27 mouse cellular contexts compared by ENCODE assay signal in genomic region chr3:133605460-133605859, GRCm38 (mm10).
"Had no signal": no experiment of that assay in that cellular context is flagged by ENCODE, and none has a peak within 500 bp of the region (broad histone marks: within the 10 kb centered on the region; RNA-seq: fewer than 3 reads in every experiment).

No protein-coding gene starts in this region.

- H3K4me3 ChIP-seq: embryonic facial prominence, embryonic 10.5 days; embryonic facial prominence, embryonic 12.5 days; embryonic facial prominence, embryonic 13.5 days; embryonic facial prominence, embryonic 15.5 days; erythroblast, embryonic 14.5 days; forebrain, embryonic 10.5 days; forebrain, embryonic 13.5 days; forebrain, embryonic 15.5 days; gastrocnemius, adult 2 months; heart, adult 2 months had no signal

- H3K9me3 ChIP-seq: embryonic facial prominence, embryonic 10.5 days; embryonic facial prominence, embryonic 12.5 days; embryonic facial prominence, embryonic 13.5 days; embryonic facial prominence, embryonic 15.5 days; forebrain, embryonic 10.5 days; forebrain, embryonic 13.5 days; forebrain, embryonic 15.5 days had no signal

- H3K27me3 ChIP-seq: embryonic facial prominence, embryonic 12.5 days; embryonic facial prominence, embryonic 13.5 days; embryonic facial prominence, embryonic 15.5 days; forebrain, embryonic 13.5 days; forebrain, embryonic 15.5 days had no signal

- DNase-seq: cerebellum, adult 18-20 months; cerebellum, adult 2 months; cerebellum, adult 8-10 months; cerebellum, adult 9-10 months; cerebellum, adult 9-11 months; cerebellum, postnatal 10 days; cerebellum, postnatal 14 days; cerebellum, postnatal 25 days; embryo, embryonic 11 days; forebrain, postnatal 0 days; gastrocnemius, adult 2 months; gastrocnemius, postnatal 10 days; gastrocnemius, postnatal 14 days; gastrocnemius, postnatal 25 days; gastrocnemius, postnatal 36 days; heart, adult 18-20 months; heart, adult 2 months had no signal

- H3K36me3 ChIP-seq: embryonic facial prominence, embryonic 10.5 days; embryonic facial prominence, embryonic 12.5 days; embryonic facial prominence, embryonic 13.5 days; embryonic facial prominence, embryonic 15.5 days; forebrain, embryonic 10.5 days; forebrain, embryonic 15.5 days had no signal

- H3K9ac ChIP-seq: embryonic facial prominence, embryonic 12.5 days; embryonic facial prominence, embryonic 13.5 days; embryonic facial prominence, embryonic 15.5 days; forebrain, embryonic 13.5 days; forebrain, embryonic 15.5 days; forebrain, postnatal 0 days had no signal

- ATAC-seq: forebrain, embryonic 13.5 days; forebrain, embryonic 14.5 days; forebrain, embryonic 15.5 days; forebrain, embryonic 16.5 days; forebrain, postnatal 0 days had no signal

- H3K4me2 ChIP-seq: embryonic facial prominence, embryonic 12.5 days; embryonic facial prominence, embryonic 13.5 days; embryonic facial prominence, embryonic 15.5 days; forebrain, embryonic 13.5 days; forebrain, embryonic 15.5 days had no signal

- H3K27ac ChIP-seq: embryonic facial prominence, embryonic 10.5 days; embryonic facial prominence, embryonic 12.5 days; embryonic facial prominence, embryonic 13.5 days; embryonic facial prominence, embryonic 15.5 days; forebrain, embryonic 10.5 days; forebrain, embryonic 13.5 days; forebrain, embryonic 15.5 days; gastrocnemius, adult 2 months; heart, adult 2 months had no signal
